Mouse (Mus musculus): Measurements from ENCODE around the gene Mcm7. TPM values are rescaled to one million over a fixed set of nuclear protein-coding genes. Genes with fewer than 3 reads are reported as not detected.

Gene Mcm7
- polyA plus RNA-seq, 1 experiment, result 208 TPM

GRCm38 (mm10) chr5:138186950-138187638 lies 14.9 kb upstream of the Mcm7 start, which contains the start of the genes Taf6 and Cnpy4:
Taf6 (minus strand) TSS chr5:138187451.
Cnpy4 (plus strand) TSS chr5:138187485.
- no peak for TF ChIP-seq MYOG (IDR thresholded peaks at IDR 0.05; ENCODE audit: control insufficient read depth, extremely low read depth, insufficient read length)
- no peak for TF ChIP-seq FOSL1 (IDR thresholded peaks at IDR 0.05; ENCODE audit: insufficient read depth, low read length, poor library complexity, severe bottlenecking)
- TF ChIP-seq CEBPB (IDR thresholded peaks at IDR 0.05; ENCODE audit: low read depth), result no peak
- no peak for TF ChIP-seq MYOD1 (IDR thresholded peaks at IDR 0.05; ENCODE audit: control insufficient read depth, insufficient read length, low read depth)
- TF ChIP-seq CTCF (IDR thresholded peaks at IDR 0.05; ENCODE audit: control insufficient read depth, insufficient read depth, insufficient read length), result no peak
- no peak for TF ChIP-seq MAX (IDR thresholded peaks at IDR 0.05)
- TF ChIP-seq USF1 (IDR thresholded peaks at IDR 0.05; ENCODE audit: low read depth), result peak; percentile 13
- peaks cover 4% of the 10 kb centered on the region for H3K36me3 ChIP-seq (ENCODE audit: control insufficient read depth, insufficient read depth)
- H3K27me3 ChIP-seq (ENCODE audit: control insufficient read depth, insufficient read depth, insufficient read length), result no peaks in the 10 kb centered on the region
- H3K4me3 ChIP-seq (ENCODE audit: insufficient read depth, poor library complexity, severe bottlenecking), result peak within 1 kb of the TSS; percentile 80
- H3K79me2 ChIP-seq (ENCODE audit: control insufficient read depth, insufficient read depth), result peaks cover 21% of the 10 kb centered on the region
- peak within 1 kb of the TSS; percentile 99 for H3ac ChIP-seq (ENCODE audit: control insufficient read depth, insufficient read length, low read depth)
- H3K79me3 ChIP-seq (ENCODE audit: low read depth), result peaks cover 7% of the 10 kb centered on the region

GRCm38 (mm10) chr5:138173217-138173616 lies 995 bp upstream of the Mcm7 start:
- TF ChIP-seq FOSL1 (IDR thresholded peaks at IDR 0.05; ENCODE audit: insufficient read depth, low read length, poor library complexity, severe bottlenecking) (no peak), CEBPB (IDR thresholded peaks at IDR 0.05; ENCODE audit: low read depth) (no peak), MYOG (IDR thresholded peaks at IDR 0.05; ENCODE audit: control insufficient read depth, extremely low read depth, insufficient read length) (no peak), CTCF (IDR thresholded peaks at IDR 0.05; ENCODE audit: control insufficient read depth, insufficient read depth, insufficient read length) (no peak), MAX (IDR thresholded peaks at IDR 0.05) (no peak), MYOD1 (IDR thresholded peaks at IDR 0.05; ENCODE audit: control insufficient read depth, insufficient read length, low read depth) (no peak), USF1 (IDR thresholded peaks at IDR 0.05; ENCODE audit: low read depth) (no peak)
- H3K36me3 ChIP-seq (ENCODE audit: control insufficient read depth, insufficient read depth), result peaks cover 57% of the 10 kb centered on the region

GRCm38 (mm10) chr5:138170936-138171561 lies 1.2 kb downstream of the Mcm7 start:
- Histone ChIP-seq H3K36me3 (ENCODE audit: control insufficient read depth, insufficient read depth) (peaks cover 58% of the 10 kb centered on the region), H3K4me3 (ENCODE audit: insufficient read depth, poor library complexity, severe bottlenecking) (peak overlapping the region; percentile 83), H3ac (ENCODE audit: control insufficient read depth, insufficient read length, low read depth) (peak overlapping the region; percentile 79), H3K79me3 (ENCODE audit: low read depth) (peaks cover 25% of the 10 kb centered on the region), H3K79me2 (ENCODE audit: control insufficient read depth, insufficient read depth) (peaks cover 62% of the 10 kb centered on the region), H3K27me3 (ENCODE audit: control insufficient read depth, insufficient read depth, insufficient read length) (no peaks in the 10 kb centered on the region)
- TF ChIP-seq MYOG (IDR thresholded peaks at IDR 0.05; ENCODE audit: control insufficient read depth, extremely low read depth, insufficient read length) (no peak), MAX (IDR thresholded peaks at IDR 0.05) (peak; percentile 98)

More at GRCm38 (mm10) chr5:138173217-138173616, 995 bp upstream of the Mcm7 start:
- no peak overlapping the region for H3ac ChIP-seq (ENCODE audit: control insufficient read depth, insufficient read length, low read depth)
- peaks cover 25% of the 10 kb centered on the region for H3K79me3 ChIP-seq (ENCODE audit: low read depth)
- H3K4me3 ChIP-seq (ENCODE audit: insufficient read depth, poor library complexity, severe bottlenecking), result no peak overlapping the region
- H3K79me2 ChIP-seq (ENCODE audit: control insufficient read depth, insufficient read depth), result peaks cover 47% of the 10 kb centered on the region
- no peaks in the 10 kb centered on the region for H3K27me3 ChIP-seq (ENCODE audit: control insufficient read depth, insufficient read depth, insufficient read length)

GRCm38 (mm10) chr5:138165594-138165993 lies 6.6 kb downstream of the Mcm7 start:
- peaks cover 79% of the 10 kb centered on the region for H3K36me3 ChIP-seq (ENCODE audit: control insufficient read depth, insufficient read depth)
- no peak overlapping the region for H3ac ChIP-seq (ENCODE audit: control insufficient read depth, insufficient read length, low read depth)
- H3K27me3 ChIP-seq (ENCODE audit: control insufficient read depth, insufficient read depth, insufficient read length), result no peaks in the 10 kb centered on the region
- peaks cover 36% of the 10 kb centered on the region for H3K79me3 ChIP-seq (ENCODE audit: low read depth)
- H3K4me3 ChIP-seq (ENCODE audit: insufficient read depth, poor library complexity, severe bottlenecking), result no peak overlapping the region
- peaks cover 68% of the 10 kb centered on the region for H3K79me2 ChIP-seq (ENCODE audit: control insufficient read depth, insufficient read depth)
- TF ChIP-seq USF1 (IDR thresholded peaks at IDR 0.05; ENCODE audit: low read depth) (no peak), FOSL1 (IDR thresholded peaks at IDR 0.05; ENCODE audit: insufficient read depth, low read length, poor library complexity, severe bottlenecking) (no peak), MYOD1 (IDR thresholded peaks at IDR 0.05; ENCODE audit: control insufficient read depth, insufficient read length, low read depth) (no peak), MAX (IDR thresholded peaks at IDR 0.05) (no peak), CEBPB (IDR thresholded peaks at IDR 0.05; ENCODE audit: low read depth) (no peak), CTCF (IDR thresholded peaks at IDR 0.05; ENCODE audit: control insufficient read depth, insufficient read depth, insufficient read length) (no peak), MYOG (IDR thresholded peaks at IDR 0.05; ENCODE audit: control insufficient read depth, extremely low read depth, insufficient read length) (no peak)

GRCm38 (mm10) chr5:138163610-138164009 lies 8.6 kb downstream of the Mcm7 start:
- Histone ChIP-seq H3K4me3 (ENCODE audit: insufficient read depth, poor library complexity, severe bottlenecking) (no peak overlapping the region), H3K27me3 (ENCODE audit: control insufficient read depth, insufficient read depth, insufficient read length) (no peaks in the 10 kb centered on the region), H3K79me2 (ENCODE audit: control insufficient read depth, insufficient read depth) (peaks cover 48% of the 10 kb centered on the region), H3K79me3 (ENCODE audit: low read depth) (peaks cover 19% of the 10 kb centered on the region), H3ac (ENCODE audit: control insufficient read depth, insufficient read length, low read depth) (no peak overlapping the region), H3K36me3 (ENCODE audit: control insufficient read depth, insufficient read depth) (peaks cover 63% of the 10 kb centered on the region)
- no peak for TF ChIP-seq MYOG (IDR thresholded peaks at IDR 0.05; ENCODE audit: control insufficient read depth, extremely low read depth, insufficient read length)
- TF ChIP-seq MYOD1 (IDR thresholded peaks at IDR 0.05; ENCODE audit: control insufficient read depth, insufficient read length, low read depth), result no peak
- TF ChIP-seq CEBPB (IDR thresholded peaks at IDR 0.05; ENCODE audit: low read depth), result no peak
- no peak for TF ChIP-seq MAX (IDR thresholded peaks at IDR 0.05)
- no peak for TF ChIP-seq FOSL1 (IDR thresholded peaks at IDR 0.05; ENCODE audit: insufficient read depth, low read length, poor library complexity, severe bottlenecking)
- no peak for TF ChIP-seq CTCF (IDR thresholded peaks at IDR 0.05; ENCODE audit: control insufficient read depth, insufficient read depth, insufficient read length)
- no peak for TF ChIP-seq USF1 (IDR thresholded peaks at IDR 0.05; ENCODE audit: low read depth)
